Mouse (Mus musculus) embryonic stem cell, embryonic (primary cell): ENCODE results near the gene Bicdl2.

ENCODE experiments used
- CTCF ChIA-PET, 4 experiments: fragments of 300-600 bp in 2 of 4; fragments of 350-600 bp in 2 of 4; sonication (Branson Sonifier 250); formaldehyde crosslinking; loops; one replicate each; lab custom pipeline; 2022; ENCODE audit warnings: inconsistent platforms in 2 of 4; lab: Charles Lee
- POLR2A ChIA-PET, 4 experiments: fragments of 300-600 bp in 2 of 4; fragments of 350-600 bp in 2 of 4; sonication (Branson Sonifier 250); formaldehyde crosslinking; loops; one replicate each; lab custom pipeline; 2022; ENCODE audit warnings: antibody characterized with exemption in 4 of 4, inconsistent platforms in 1 of 4; lab: Charles Lee

Bicdl2 gene

DNA sequence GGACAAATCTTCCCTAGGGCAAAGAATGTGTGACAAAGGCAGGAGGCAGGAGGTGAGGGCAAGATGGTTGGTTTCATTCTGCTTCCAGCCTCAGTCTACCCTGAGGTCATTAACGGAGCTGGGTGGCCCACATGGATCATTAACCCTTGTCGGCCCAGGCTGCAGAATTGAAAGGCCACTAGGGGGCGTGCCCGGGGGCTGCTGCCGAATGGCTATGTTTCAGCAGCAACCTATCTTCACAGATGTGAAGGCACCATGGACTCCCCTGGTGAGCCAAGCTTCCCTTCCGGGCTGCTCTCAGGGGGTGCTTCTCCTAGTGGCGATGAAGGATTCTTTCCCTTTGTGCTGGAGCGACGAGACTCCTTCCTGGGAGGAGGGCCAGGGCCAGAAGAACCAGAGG, 1.2 kb downstream of the Bicdl2 start:
- ChIA-PET CTCF (interaction anchor here (0.6 to 3.2 kb wide), 37 partner anchors 8 to 299 kb away, joined by 3 to 17 read pairs (median 4); partner anchors contain the start of genes Prss32 (in 2 of the 4), Kremen2 (in 1 of the 4), Mmp25 (in 1 of the 4) and Prss41 (in 1 of the 4)), POLR2A (interaction anchor here in 2 of 4 experiments (0.8 to 1.5 kb wide), 7 partner anchors 8 to 171 kb away, joined by 3 to 8 read pairs (median 3); partner anchors contain the start of gene Thoc6 (in 1 of the 2))

DNA sequence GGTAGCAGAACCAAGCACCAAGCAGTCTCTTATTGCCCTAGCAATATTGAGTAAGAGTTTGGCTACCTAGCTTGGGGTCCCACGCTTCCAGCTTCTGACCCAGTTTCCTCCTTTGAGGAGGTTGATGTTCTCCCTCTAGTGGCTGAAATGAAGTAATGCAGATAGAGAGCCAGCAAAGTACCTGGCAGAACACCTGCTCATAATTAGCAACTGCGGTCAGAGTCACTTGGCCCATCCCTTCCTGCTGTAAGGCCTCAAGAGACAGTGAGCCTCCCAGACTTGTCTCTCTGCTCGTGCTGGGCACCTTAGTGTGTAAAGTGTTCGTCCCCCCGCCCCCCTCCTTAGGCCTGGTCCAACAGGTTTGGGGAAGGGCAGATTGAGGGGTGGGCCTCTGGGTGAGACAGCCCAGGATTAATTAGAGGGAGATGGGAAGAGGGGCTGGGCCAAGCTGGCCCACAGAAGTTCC, 4.3 kb downstream of the Bicdl2 start:
- ChIA-PET POLR2A (interaction anchor here in 3 of 4 experiments (0.5 to 2.1 kb wide), 22 partner anchors 10 to 822 kb away, joined by 3 to 7 read pairs (median 3); partner anchors contain the start of gene Zfp213 (in 1 of the 3)), CTCF (interaction anchor here (0.5 to 4.5 kb wide), 54 partner anchors 10 to 1385 kb away, joined by 3 to 47 read pairs (median 4); partner anchors contain the start of genes Prss32 (in 2 of the 4), Cldn6 (in 1 of the 4), Cldn9 (in 1 of the 4) and Pkmyt1 (in 1 of the 4))

DNA sequence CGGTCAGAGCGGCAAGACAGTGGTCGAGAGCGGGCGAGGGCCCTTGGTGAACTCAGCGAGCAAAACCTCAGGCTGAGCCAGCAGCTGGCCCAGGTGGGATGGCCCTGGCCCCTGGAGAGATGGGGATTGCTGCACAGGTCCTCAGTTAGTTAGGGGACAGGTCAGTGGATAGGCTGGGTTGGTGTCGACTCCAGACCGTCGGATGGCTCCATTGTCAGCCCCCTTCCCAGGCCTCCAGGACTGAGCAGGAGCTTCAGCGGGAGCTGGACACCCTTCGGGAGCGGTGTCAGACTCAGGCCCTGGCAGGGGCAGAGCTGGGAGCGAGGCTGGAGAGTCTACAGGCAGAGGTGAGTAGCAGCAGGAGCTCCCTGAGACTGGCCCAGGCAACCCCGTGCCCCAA, 5.2 kb downstream of the Bicdl2 start:
- POLR2A ChIA-PET, result interaction anchor here in 3 of 4 experiments (0.5 to 3.1 kb wide), 20 partner anchors 9 to 472 kb away, joined by 3 to 17 read pairs (median 3); partner anchors contain the start of gene Pkmyt1 (in 1 of the 3)
- CTCF ChIA-PET, result interaction anchor here (0.7 to 4.5 kb wide), 14 partner anchors 10 to 178 kb away, joined by 3 to 47 read pairs (median 4); partner anchors contain the start of genes Kremen2 (in 1 of the 4), Prss32 (in 1 of the 4) and Prss41 (in 1 of the 4)

DNA sequence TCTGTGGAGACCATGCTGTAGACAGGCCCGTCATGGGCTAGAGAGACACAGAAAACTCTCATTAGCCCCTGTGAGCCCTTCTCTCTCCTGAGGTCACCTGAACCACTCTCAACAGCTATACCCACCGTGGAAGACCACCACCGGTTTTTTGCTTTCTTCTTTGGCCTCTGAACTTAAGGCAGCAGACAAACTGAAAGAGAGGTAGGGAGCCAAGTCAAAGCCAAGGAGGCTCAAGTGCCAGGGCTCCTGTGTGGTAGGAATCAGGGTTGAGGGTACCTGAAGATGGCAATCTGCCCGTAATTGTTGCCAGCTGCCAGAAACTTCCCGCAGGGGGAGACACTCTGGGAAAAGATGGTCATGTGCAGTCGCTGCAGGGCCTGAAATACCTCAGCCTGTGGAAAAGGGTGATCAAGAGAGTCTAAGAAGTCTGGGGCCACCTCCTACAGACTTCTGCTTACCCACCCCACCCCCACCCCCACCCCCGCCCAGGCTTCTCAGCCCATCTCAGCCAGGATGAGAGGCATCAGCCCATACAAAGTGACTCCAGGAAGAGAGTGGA, 10.3 kb downstream of the Bicdl2 start:
- CTCF ChIA-PET, result interaction anchor here (0.5 to 4.6 kb wide), 15 partner anchors 10 to 336 kb away, joined by 3 to 25 read pairs (median 3); partner anchors contain the start of genes Bicdl2 (in 2 of the 4), Elob (in 1 of the 4) and Mmp25 (in 1 of the 4)
- POLR2A ChIA-PET, result interaction anchor here in 3 of 4 experiments (0.6 to 2.0 kb wide), 14 partner anchors 10 to 132 kb away, joined by 3 to 7 read pairs (median 3); partner anchors contain the start of genes Paqr4 (in 1 of the 3), Pkmyt1 (in 1 of the 3) and Zscan10 (in 1 of the 3)

DNA sequence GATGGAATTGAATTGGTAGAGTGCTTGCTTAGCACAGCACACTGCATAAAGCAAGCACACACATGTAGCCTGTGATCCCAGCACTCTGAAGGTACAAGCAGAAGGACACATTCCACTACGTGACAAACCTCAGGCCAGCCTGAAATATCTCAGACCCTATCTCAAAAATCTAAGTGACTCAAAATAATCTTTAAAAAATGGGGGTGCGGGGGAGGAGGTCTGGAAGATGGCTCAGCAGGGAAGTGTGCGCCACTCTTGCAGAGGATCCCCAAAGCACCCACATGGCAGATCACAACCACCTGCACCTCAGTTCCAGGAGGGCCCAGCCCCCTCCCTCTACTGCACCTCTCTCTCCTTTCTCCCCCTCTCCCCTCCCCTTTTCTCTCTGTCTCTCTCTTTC, 11.2 kb downstream of the Bicdl2 start:
- CTCF ChIA-PET, result interaction anchor here in 2 of 4 experiments (1.1 to 1.5 kb wide), 3 partner anchors 34 to 77 kb away, joined by 3 to 6 read pairs (median 3); no protein-coding TSS in a partner anchor
- POLR2A ChIA-PET, result interaction anchor here in 1 of 4 experiments (0.8 kb wide), 1 partner anchor 9 kb away, joined by 8 read pairs; no protein-coding TSS in a partner anchor

DNA sequence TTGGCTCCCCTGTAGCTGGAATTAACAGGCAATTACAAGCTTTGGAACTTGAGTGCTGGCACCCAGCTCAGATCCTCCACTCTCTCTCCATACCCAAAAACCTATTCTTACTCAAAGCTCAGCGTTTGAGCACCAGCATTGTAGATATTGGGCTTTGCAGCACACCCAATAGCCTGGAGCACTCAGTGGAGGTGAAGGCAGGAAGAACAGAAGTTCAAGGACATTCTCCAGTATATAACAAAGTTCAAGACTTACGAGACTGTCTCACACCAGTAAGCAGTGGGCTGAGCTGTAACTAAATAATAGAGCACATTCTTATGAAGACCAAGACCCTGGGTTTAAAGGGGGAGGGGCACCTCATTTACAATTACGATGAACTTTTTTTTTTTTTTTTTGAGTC, 12.5 kb downstream of the Bicdl2 start:
- ChIA-PET CTCF (interaction anchor here in 2 of 4 experiments (0.8 to 1.1 kb wide), 2 partner anchors 43 kb away, joined by 3 to 4 read pairs; no protein-coding TSS in a partner anchor), POLR2A (interaction anchor here in 1 of 4 experiments (0.7 to 1.1 kb wide), 5 partner anchors 12 to 80 kb away, joined by 3 to 4 read pairs (median 3); partner anchors contain the start of gene Pkmyt1)

DNA sequence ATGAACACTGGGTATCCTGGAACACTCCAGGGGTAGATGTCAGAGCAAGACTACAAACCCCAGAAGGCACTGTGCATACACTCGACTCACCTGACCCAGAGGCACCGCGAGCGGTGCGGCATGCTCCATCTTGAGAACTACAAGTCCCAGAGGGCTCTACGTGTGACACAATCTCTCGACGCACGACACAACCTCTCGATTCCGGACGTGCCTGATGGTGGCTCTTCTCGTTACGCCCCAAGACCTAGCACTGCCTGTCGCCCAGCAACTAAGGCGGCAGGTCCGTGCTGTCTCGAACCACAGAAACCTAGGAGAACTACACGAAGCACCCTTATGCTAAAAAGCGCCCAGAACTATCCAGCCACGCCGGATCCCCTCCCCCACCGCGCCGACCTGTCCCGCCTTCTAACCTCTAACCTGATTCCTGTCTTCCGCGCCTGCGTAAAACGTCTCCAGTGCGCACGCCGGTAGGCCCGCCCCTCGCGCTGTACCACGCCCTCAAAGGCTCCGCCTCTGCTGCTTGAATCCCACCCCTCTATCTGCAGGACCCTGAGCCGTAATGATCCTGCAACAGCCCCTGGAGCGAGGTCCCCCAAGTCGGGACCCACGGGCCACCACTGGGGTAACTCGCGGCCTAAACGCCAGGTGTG, 13.2 kb downstream of the Bicdl2 start, which contains the start of the genes Hcfc1r1 and Thoc6:
Gene Hcfc1r1 (plus strand): TSS at position 173 of the 650 bp plus-strand sequence.
Gene Thoc6 (minus strand): TSS at position 459 of the 650 bp plus-strand sequence.
- ChIA-PET POLR2A (interaction anchor here in 2 of 4 experiments (0.6 to 2.5 kb wide), 11 partner anchors 11 to 480 kb away, joined by 3 to 11 read pairs (median 3); partner anchors contain the start of genes Mmp25 (in 1 of the 2), Zfp213 (in 1 of the 2) and Zfp40 (in 1 of the 2)), CTCF (interaction anchor here in 1 of 4 experiments (1.2 to 3.1 kb wide), 3 partner anchors 9 to 73 kb away, joined by 3 to 12 read pairs (median 5); partner anchors contain the start of gene Bicdl2)

DNA sequence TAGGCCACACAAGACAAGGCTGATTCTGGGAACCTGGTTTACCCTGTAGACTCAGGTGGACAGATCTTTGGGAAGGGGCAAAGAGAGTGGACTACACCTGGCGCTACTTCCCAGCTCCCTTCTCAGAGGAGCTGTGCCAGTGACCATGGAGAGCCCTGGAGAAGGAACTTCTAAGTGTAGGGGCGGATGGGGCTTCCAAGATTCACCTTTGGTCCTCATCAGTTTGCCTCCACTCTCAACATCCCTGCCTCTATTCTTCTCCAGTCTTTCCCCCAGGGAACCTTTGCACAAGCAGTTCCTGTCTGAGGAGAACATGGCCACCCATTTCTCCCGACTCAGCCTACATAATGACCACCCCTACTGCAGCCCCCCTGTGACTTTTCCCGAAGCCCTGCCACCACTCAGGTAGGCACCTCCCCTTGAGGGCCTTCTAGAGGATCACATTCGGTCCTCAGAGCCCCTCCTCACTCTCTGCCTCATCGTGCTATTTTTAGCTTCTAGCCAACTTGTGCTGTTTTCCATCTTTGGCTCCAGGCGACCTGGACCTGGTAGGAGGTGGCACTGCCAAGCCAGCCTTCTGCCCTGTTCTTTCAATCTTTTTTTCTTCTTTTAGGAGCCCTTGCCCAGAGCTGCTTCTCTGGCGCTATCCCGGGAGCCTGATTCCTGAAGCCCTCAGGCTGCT, 14.1 kb downstream of the Bicdl2 start:
- CTCF ChIA-PET, result interaction anchor here in 1 of 4 experiments (0.7 to 3.1 kb wide), 6 partner anchors 9 to 73 kb away, joined by 3 to 12 read pairs (median 4); partner anchors contain the start of genes Bicdl2 and Zscan10
- POLR2A ChIA-PET, result interaction anchor here in 2 of 4 experiments (0.6 to 2.5 kb wide), 17 partner anchors 8 to 481 kb away, joined by 3 to 11 read pairs (median 4); partner anchors contain the start of genes Mmp25 (in 1 of the 2), Zfp213 (in 1 of the 2) and Zfp40 (in 1 of the 2)

DNA sequence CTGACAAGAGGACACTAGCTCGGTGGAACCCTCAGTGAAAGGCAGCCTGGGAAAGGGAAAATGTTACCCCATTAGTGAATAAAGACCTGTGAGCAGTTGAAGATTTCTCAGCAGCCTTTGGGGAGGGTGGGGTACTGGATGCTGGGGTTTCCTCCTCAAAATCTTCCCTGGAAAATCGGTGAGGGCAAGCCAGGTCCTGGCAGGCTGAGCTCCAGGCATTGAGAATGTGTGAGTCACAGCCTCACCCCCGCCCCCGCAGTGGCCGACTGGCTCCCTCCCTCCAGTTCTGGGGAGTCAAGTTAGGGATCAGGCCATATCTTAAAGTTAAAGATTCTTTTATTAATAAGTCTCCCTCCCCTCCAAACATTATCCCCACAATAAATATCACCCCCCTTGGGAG, 14.8 kb downstream of the Bicdl2 start:
- CTCF ChIA-PET, result interaction anchor here in 1 of 4 experiments (1.0 to 3.1 kb wide), 5 partner anchors 10 to 72 kb away, joined by 3 to 12 read pairs (median 4); partner anchors contain the start of gene Bicdl2
- POLR2A ChIA-PET, result interaction anchor here in 2 of 4 experiments (0.7 to 2.5 kb wide), 14 partner anchors 8 to 128 kb away, joined by 3 to 11 read pairs (median 5); partner anchors contain the start of genes Mmp25 (in 1 of the 2) and Paqr4 (in 1 of the 2)

DNA sequence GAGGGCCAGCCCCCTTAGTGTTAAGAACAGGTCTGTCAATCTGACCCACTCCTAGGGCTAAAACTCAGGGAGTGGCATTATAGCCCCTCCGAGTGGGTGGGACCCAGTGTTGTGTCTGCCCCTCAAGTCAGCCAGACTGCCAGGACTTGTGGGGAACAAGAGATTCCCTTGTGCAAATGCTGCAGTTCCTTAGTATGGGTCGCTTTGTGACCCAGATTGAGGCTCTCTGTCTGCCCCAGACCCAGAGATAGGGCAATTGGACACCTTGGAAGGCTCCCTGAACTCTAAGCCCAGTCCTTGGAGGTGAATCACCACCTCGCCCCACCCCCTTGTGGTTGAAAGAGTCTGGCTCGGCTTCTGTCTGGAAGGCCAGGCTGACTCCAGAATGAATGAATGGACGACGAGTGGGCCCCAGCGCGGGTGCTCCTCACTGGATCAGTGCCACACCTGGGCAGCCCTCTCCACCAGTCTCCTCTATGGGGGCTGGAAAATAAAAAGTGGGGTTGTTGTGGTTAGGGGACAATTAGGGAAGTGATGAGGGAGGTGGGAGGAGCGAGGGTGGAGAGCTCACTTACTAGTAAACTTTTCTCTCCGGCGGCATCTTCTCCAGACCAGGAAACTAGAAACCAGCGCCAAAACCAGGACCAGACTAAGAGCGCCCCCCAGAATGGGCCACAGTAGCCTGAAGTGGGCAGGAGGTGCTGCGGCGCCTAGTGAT, 15.4 kb downstream of the Bicdl2 start:
- CTCF ChIA-PET, result interaction anchor here (0.6 to 3.1 kb wide), 13 partner anchors 11 to 1371 kb away, joined by 3 to 12 read pairs (median 3); partner anchors contain the start of gene Abca3 (in 1 of the 4)
- POLR2A ChIA-PET, result interaction anchor here in 3 of 4 experiments (0.6 to 2.5 kb wide), 15 partner anchors 8 to 127 kb away, joined by 3 to 11 read pairs (median 5); partner anchors contain the start of genes Paqr4 (in 1 of the 3) and Zfp13 (in 1 of the 3)

DNA sequence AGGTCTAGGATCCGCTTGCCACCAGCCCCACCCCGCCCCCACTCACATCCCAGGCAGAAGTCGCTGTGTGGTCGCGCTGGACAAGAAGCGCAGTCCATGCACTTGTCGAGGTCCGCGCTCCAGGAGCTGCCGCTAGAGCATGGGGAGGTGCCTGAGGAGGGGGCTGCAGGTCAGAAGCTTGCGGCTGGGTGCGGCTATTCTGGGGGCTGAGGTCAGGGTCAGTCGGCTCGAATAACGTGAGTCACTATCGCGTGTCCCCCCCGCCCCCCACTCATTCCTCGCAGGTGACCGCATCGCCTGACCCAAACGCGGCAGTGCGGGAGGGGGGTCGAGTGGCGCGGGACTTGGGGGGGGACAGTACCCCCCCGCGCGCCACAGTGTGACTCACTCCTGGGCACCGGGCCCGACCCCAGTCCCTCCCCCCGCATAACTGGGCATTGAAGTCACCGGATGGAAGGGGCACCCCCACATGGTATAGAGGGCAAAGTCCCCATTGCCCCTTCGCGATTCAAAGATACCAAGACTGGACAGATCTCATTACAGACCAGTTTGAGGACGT, 16.2 kb downstream of the Bicdl2 start:
- ChIA-PET CTCF (interaction anchor here (0.5 to 3.1 kb wide), 12 partner anchors 12 to 1372 kb away, joined by 3 to 12 read pairs (median 3); partner anchors contain the start of gene Abca3 (in 1 of the 4)), POLR2A (interaction anchor here in 3 of 4 experiments (0.9 to 2.2 kb wide), 12 partner anchors 9 to 126 kb away, joined by 3 to 9 read pairs (median 4); partner anchors contain the start of gene Zfp13 (in 1 of the 3))

DNA sequence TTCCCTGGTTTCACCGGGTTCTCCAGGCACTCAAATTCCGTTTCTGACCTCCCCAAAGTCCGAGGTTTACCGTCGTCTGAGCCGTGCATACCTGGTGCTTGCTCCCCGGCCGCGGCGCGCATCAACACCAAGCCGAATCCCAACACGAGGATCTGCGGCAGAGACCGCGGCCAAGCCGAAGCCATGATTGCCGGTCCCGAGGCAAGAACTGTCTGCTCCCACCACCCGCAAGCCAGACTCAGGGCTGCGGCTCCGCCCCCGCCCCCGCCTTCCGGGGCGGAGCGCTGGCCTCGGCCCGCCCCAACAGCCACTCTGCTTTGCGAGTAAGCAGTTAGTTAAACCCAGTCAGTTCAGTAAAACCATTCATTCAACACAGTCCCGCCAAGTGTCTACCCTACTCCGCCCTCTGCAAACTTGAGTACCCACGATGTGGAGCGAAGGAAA, 17.0 kb downstream of the Bicdl2 start, which contains the start of gene Tnfrsf12a:
Gene Tnfrsf12a (minus strand): TSS at position 233 of the 444 bp plus-strand sequence.
- ChIA-PET CTCF (interaction anchor here in 1 of 4 experiments (0.6 kb wide), 1 partner anchor 33 kb away, joined by 3 read pairs; no protein-coding TSS in a partner anchor), POLR2A (interaction anchor here in 3 of 4 experiments (1.1 to 1.6 kb wide), 4 partner anchors 9 to 48 kb away, joined by 3 to 5 read pairs (median 4); no protein-coding TSS in a partner anchor)

DNA sequence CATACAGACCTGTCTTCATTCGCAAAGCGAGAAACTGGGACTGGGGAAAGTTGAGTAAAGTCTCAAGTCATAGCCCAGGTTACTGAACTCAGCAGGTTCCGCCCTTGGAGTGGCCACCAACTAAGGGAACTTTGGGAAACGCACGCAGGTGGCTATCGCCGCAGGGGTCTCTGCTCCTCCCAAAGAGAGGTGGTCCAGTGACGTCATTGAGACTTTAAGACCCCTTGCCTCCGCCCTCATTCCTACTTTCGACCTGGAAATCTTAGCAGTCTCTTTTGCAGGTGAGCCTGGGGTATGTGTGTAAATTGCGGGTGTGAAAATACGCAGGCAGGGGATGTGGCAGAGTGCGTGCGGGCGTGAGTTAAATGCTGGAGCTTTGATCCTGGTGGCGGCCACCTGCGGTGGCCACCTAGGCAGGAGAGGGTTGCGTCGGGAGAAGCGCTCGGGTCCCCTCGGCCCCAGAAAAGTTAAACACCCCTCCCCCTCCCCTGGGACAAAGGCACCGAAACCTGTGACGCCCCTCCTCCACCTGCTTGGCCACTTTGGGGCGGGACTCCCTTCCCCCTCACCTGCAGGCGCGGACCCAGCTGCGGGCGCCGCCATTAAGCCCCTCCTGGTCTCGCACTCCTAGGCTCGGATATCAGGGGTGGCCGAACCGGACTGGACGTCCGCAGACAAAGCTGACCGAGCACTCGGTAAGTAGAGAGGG, 19.0 kb downstream of the Bicdl2 start, which contains the start of gene Cldn6:
Gene Cldn6 (plus strand): TSS at position 123 of the 709 bp plus-strand sequence.
- ChIA-PET POLR2A (interaction anchor here (0.7 to 2.2 kb wide), 13 partner anchors 11 to 572 kb away, joined by 3 to 13 read pairs (median 3); partner anchors contain the start of gene Ccnf (in 1 of the 4)), CTCF (interaction anchor here in 2 of 4 experiments (1.1 to 1.7 kb wide), 4 partner anchors 15 to 27 kb away, joined by 3 to 6 read pairs (median 4); no protein-coding TSS in a partner anchor)

DNA sequence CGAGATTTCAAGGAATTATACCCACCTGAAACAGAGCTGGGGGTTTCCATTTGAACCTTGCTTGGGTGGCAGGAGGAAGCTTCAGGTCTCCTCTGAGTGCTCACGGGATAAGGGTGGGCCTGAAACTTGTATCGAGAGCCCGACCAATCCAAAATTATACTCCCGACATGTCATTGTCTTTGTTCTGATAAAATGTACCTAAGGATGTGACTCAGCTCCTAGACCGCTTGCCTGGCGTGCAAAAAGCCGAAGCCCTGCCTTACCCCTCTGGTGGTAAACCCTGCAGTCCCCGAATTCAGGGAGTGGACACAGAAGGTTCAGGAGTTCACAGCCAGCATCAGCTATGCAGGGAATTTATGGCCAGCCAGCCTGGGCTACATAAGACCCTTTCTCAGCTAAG, 20.0 kb downstream of the Bicdl2 start:
- CTCF ChIA-PET, result interaction anchor here in 2 of 4 experiments (0.7 to 1.7 kb wide), 5 partner anchors 20 to 66 kb away, joined by 3 to 6 read pairs (median 4); partner anchors contain the start of gene Mmp25 (in 1 of the 2)
- POLR2A ChIA-PET, result interaction anchor here in 3 of 4 experiments (0.5 to 2.2 kb wide), 17 partner anchors 12 to 79 kb away, joined by 3 to 13 read pairs (median 3); no protein-coding TSS in a partner anchor
